Mouse (Mus musculus) kidney, postnatal 10 days (tissue): Measurements from ENCODE around the gene Gm28961.
"Not testable (repeated sequence)": the region's sequence is repeated elsewhere in the genome, so short reads cannot be mapped to it uniquely, and the experiment has no call there.

Source experiments
- DNase-seq: peaks from one replicate; pipeline ENCODE4 v3.0.0; 2021; ENCODE audit warnings: mixed read lengths

Gm28961 gene

GRCm38 (mm10) chrY:57705397-57705796, at the start of gene Gm28961:
Gm28961 (plus strand) TSS chrY:57705697.
- not testable (repeated sequence) for DNase-seq
